In the genomic region with DNA sequence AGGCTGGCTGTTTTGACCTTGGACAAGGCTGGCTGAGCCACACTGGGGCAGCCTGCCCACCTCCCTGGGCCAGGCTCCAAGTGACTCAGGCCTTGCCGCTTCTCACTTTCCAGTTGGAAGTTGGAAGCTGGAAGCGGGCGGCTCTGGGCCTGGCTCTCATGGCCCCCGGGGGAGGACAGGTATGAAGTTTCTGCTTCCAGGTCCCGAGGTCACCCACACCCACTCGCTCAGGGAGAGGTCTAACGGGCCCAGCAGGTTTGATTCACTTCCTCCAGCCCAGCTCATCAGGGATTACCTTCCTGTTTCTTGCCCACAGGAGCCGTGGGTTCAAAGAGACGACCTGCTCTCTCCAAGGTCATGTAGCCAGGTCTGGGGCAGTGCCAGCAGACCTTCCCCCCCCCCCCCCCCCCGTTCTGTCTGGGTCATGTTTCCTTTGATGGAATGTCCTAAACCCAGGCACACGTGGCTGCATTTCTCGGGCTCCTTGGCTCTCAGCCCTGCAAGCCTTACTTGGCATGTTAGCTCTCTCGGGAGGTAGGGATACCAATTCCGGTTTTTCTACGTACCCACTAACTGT, we compare ENCODE assay signal across 9 mouse cellular contexts. TPM values are rescaled to one million over a fixed set of nuclear protein-coding genes. Genes with fewer than 3 reads are reported as not detected.
DNase-seq lines count a peak whose midpoint lies in the region; ATAC-seq and TF ChIP-seq lines count a peak whose summit lies in the region.
"Had no signal": no experiment of that assay in that cellular context is flagged by ENCODE, and none has a peak within 500 bp of the region (broad histone marks: within the 10 kb centered on the region; RNA-seq: fewer than 3 reads in every experiment).

No protein-coding gene starts in this region.

- 0 out of 2 replicates have a peak, but pooled peaks cover 2% of the 10 kb centered on the region for H3K36me3 ChIP-seq in forebrain, embryonic 12.5 days (replicated peaks)
- H3K36me3 ChIP-seq in forebrain, embryonic 16.5 days (ENCODE audit: control insufficient read depth, insufficient read depth) = no peaks in the 10 kb centered on the region
- H3K36me3 ChIP-seq in hindbrain, embryonic 15.5 days = no peaks in the 10 kb centered on the region
- no peaks in the 10 kb centered on the region for H3K36me3 ChIP-seq in liver, postnatal 0 days (replicated peaks; ENCODE audit: insufficient read depth, low read length)

- no peak for ATAC-seq in forebrain, embryonic 12.5 days (ENCODE audit: low FRiP score)
- ATAC-seq in forebrain, embryonic 16.5 days = no peak
- no peak for ATAC-seq in hindbrain, embryonic 15.5 days (ENCODE audit: low FRiP score, low read depth)
- ATAC-seq in liver, postnatal 0 days = no peak

- no peak for TF ChIP-seq CTCF in gastrocnemius, adult 2 months (IDR thresholded peaks at IDR 0.05)
- no peak for TF ChIP-seq CTCF in liver, postnatal 0 days (IDR thresholded peaks at IDR 0.05; ENCODE audit: low read depth)

- H3K4me3 ChIP-seq in forebrain, embryonic 12.5 days (replicated peaks) = no peak overlapping the region
- no peak overlapping the region for H3K4me3 ChIP-seq in forebrain, embryonic 16.5 days (replicated peaks; ENCODE audit: low read length)
- peak overlapping the region; percentile 64 for H3K4me3 ChIP-seq in gastrocnemius, adult 2 months
- no peak overlapping the region for H3K4me3 ChIP-seq in hindbrain, embryonic 15.5 days
- no peak overlapping the region for H3K4me3 ChIP-seq in liver, postnatal 0 days (ENCODE audit: low read depth, low read length)

- TF ChIP-seq EP300 in liver, postnatal 0 days (IDR thresholded peaks at IDR 0.05; ENCODE audit: low read depth) = no peak

- peaks cover 60% of the 10 kb centered on the region for H3K4me1 ChIP-seq in forebrain, embryonic 12.5 days
- H3K4me1 ChIP-seq in forebrain, embryonic 16.5 days (replicated peaks; ENCODE audit: control insufficient read depth, insufficient read depth, low read length) = peaks cover 25% of the 10 kb centered on the region
- peaks cover 47% of the 10 kb centered on the region for H3K4me1 ChIP-seq in hindbrain, embryonic 15.5 days (replicated peaks)
- H3K4me1 ChIP-seq in liver, postnatal 0 days (ENCODE audit: insufficient read depth) = peaks cover 18% of the 10 kb centered on the region

- intact Hi-C loops in gastrocnemius, adult 2 months (cut with DNase I) = no loop called here

- H3K27ac ChIP-seq in forebrain, embryonic 12.5 days = 0 out of 2 replicates have a peak overlapping the region, but pooled peaks have one; percentile 46
- no peak overlapping the region for H3K27ac ChIP-seq in forebrain, embryonic 16.5 days (ENCODE audit: low read length)
- H3K27ac ChIP-seq in gastrocnemius, adult 2 months = peak overlapping the region; percentile 96
- 0 out of 2 replicates have a peak overlapping the region, but pooled peaks have one; percentile 42 for H3K27ac ChIP-seq in hindbrain, embryonic 15.5 days (replicated peaks)
- 0 out of 2 replicates have a peak overlapping the region, but pooled peaks have one; percentile 23 for H3K27ac ChIP-seq in liver, postnatal 0 days (ENCODE audit: low read depth)
- H3K27ac ChIP-seq: liver, embryonic 14.5 days had no signal

- H3K9me3 ChIP-seq in forebrain, embryonic 12.5 days = no peaks in the 10 kb centered on the region
- H3K9me3 ChIP-seq in forebrain, embryonic 16.5 days (ENCODE audit: control insufficient read depth, low read length) = no peaks in the 10 kb centered on the region
- H3K9me3 ChIP-seq in hindbrain, embryonic 15.5 days = no peaks in the 10 kb centered on the region
- no peaks in the 10 kb centered on the region for H3K9me3 ChIP-seq in liver, postnatal 0 days (ENCODE audit: low read length)

- no peak overlapping the region for H3K9ac ChIP-seq in forebrain, embryonic 12.5 days
- H3K9ac ChIP-seq in forebrain, embryonic 16.5 days (replicated peaks; ENCODE audit: low read depth, low read length) = no peak overlapping the region
- H3K9ac ChIP-seq in hindbrain, embryonic 15.5 days = 0 out of 2 replicates have a peak overlapping the region, but pooled peaks have one; percentile 27
- no peak overlapping the region for H3K9ac ChIP-seq in liver, postnatal 0 days (replicated peaks)
- H3K9ac ChIP-seq: liver, embryonic 14.5 days had no signal

- DNase-seq in adrenal gland, postnatal 36 days = peak; percentile 95
- DNase-seq in gastrocnemius, adult 2 months = peak; percentile 97
- no peak for DNase-seq in liver, postnatal 0 days
- peak; percentile 84 for DNase-seq in testis, postnatal 10 days (ENCODE audit: low spot score)
- DNase-seq in retina, postnatal 1 day = no peak

- H3K4me2 ChIP-seq in forebrain, embryonic 12.5 days = no peak overlapping the region
- H3K4me2 ChIP-seq in forebrain, embryonic 16.5 days (ENCODE audit: low read length) = no peak overlapping the region
- H3K4me2 ChIP-seq in hindbrain, embryonic 15.5 days = no peak overlapping the region
- H3K4me2 ChIP-seq in liver, postnatal 0 days (ENCODE audit: low read depth, low read length) = no peak overlapping the region

- peaks cover 6% of the 10 kb centered on the region for H3K27me3 ChIP-seq in forebrain, embryonic 12.5 days
- no peaks in the 10 kb centered on the region for H3K27me3 ChIP-seq in forebrain, embryonic 16.5 days (replicated peaks; ENCODE audit: control insufficient read depth, insufficient read depth, low read length)
- H3K27me3 ChIP-seq in hindbrain, embryonic 15.5 days = no peaks in the 10 kb centered on the region
- peaks cover 3% of the 10 kb centered on the region; the same call in 1 of the 2 replicates for H3K27me3 ChIP-seq in liver, postnatal 0 days (ENCODE audit: insufficient read depth, low read length)

- 69% methylated on average over 15 of the region's 15 CpGs for WGBS in forebrain, embryonic 12.5 days
- 42% methylated on average over 15 of the region's 15 CpGs for WGBS in forebrain, embryonic 16.5 days
- WGBS in hindbrain, embryonic 15.5 days = 54% methylated on average over 15 of the region's 15 CpGs
- 33% methylated on average over 14 of the region's 15 CpGs for WGBS in liver, postnatal 0 days (ENCODE audit: insufficient replicate concordance)

RNA-seq across cellular contexts. Expression of a gene that starts 39.3 kb away (rescaled TPM):
- 62.0 and 67.5 TPM in 2 replicates for polyA plus RNA-seq in forebrain, embryonic 12.5 days (2016; fragmentation: Nextera tagmentation; extraction: Ambion mirVana)
- 64.9 and 68.8 TPM in 2 replicates for polyA plus RNA-seq in forebrain, embryonic 16.5 days (2015; fragmentation: Nextera tagmentation; extraction: Ambion mirVana)
- 100 to 1,000 TPM; 151 to 216 TPM for total RNA-seq in adrenal gland, postnatal 36 days (2021)
- 100 to 1,000 TPM; 122 to 144 TPM for total RNA-seq in gastrocnemius, adult 2 months (2021)
- polyA plus RNA-seq in hindbrain, embryonic 15.5 days (2015; fragmentation: Nextera tagmentation; extraction: Ambion mirVana) = 60.3 and 61.7 TPM in 2 replicates
- 28.7 and 29.3 TPM in 2 replicates for polyA plus RNA-seq in liver, postnatal 0 days (2015; fragmentation: Nextera tagmentation; extraction: Ambion mirVana)

Comparison
In these comparisons a context has a peak if more than half of its experiments do, and no peak if none do; other contexts are left out.
1. DNase-seq: peak in adrenal gland, postnatal 36 days (2 of 2), gastrocnemius, adult 2 months (single experiment) and testis, postnatal 10 days (single experiment); none in liver, postnatal 0 days (single experiment) and retina, postnatal 1 day (single experiment).